Mouse (Mus musculus): ENCODE measurements at regions not wholly inside any gene's neighbourhood (a gene's known extent, or its start where the extent isn't known, plus 50 kb on each side); places are given as distances from the start of the nearest gene placed in this dataset.

- no peaks in the 10 kb centered on the region for H3K9me3 ChIP-seq
- no peak overlapping the region for H3K9ac ChIP-seq (replicated peaks)
- H3K27me3 ChIP-seq, result no peaks in the 10 kb centered on the region
- peaks cover 7% of the 10 kb centered on the region for H3K4me1 ChIP-seq (replicated peaks)
- H3K36me3 ChIP-seq, result no peaks in the 10 kb centered on the region
- no peak overlapping the region for H3K4me2 ChIP-seq (replicated peaks)
- H3K27ac ChIP-seq, result no peak overlapping the region
- no peak for ATAC-seq
- H3K4me3 ChIP-seq (replicated peaks), result no peak overlapping the region
Measured at GRCm38 (mm10) chr16:74648384-74648783, 236.8 kb upstream of the Robo2 start.

- Histone ChIP-seq H3K36me3 (no peaks in the 10 kb centered on the region), H3K9me3 (no peaks in the 10 kb centered on the region), H3K27ac (no peak overlapping the region), H3K9ac (replicated peaks) (no peak overlapping the region; the same call in 1 of the 2 replicates), H3K27me3 (no peaks in the 10 kb centered on the region), H3K4me1 (replicated peaks) (peaks cover 7% of the 10 kb centered on the region), H3K4me3 (replicated peaks) (no peak overlapping the region), H3K4me2 (replicated peaks) (no peak overlapping the region)
- ATAC-seq, result peak; percentile 68
- 15% methylated on average over 10 of the region's 10 CpGs for WGBS
Measured at GRCm38 (mm10) chr16:74644750-74645366, 233.2 kb upstream of the Robo2 start.

DNA sequence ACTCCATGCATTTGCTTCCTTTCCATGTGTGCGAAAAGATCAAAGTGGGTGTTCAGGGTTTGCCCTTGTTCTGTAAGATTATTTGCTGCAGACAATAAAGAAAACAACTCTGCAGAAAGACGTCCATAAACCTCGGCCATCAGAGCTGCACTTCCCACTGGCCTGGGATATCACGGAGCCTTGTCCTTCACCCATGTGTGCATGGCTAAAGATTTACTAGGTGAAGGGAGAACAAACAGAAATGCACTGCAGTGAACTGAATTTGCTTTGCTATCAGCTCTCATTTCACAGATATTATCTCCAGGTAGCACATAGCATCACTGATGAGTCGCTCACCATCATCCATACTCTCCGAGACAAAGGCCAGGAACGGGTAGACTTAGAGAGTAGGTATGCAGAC, 228.2 kb upstream of the Robo2 start:
- Histone ChIP-seq H3K4me3 (replicated peaks) (no peak overlapping the region), H3K9me3 (no peaks in the 10 kb centered on the region), H3K4me1 (replicated peaks) (peaks cover 3% of the 10 kb centered on the region; the same call in 1 of the 2 replicates), H3K4me2 (replicated peaks) (no peak overlapping the region), H3K36me3 (no peaks in the 10 kb centered on the region), H3K27me3 (no peaks in the 10 kb centered on the region), H3K9ac (replicated peaks) (no peak overlapping the region), H3K27ac (no peak overlapping the region)
- 85% methylated on average over 7 of the region's 7 CpGs for WGBS
- ATAC-seq, result no peak

GRCm38 (mm10) chr16:74637638-74638037, 226.0 kb upstream of the Robo2 start:
- Histone ChIP-seq H3K27ac (no peak overlapping the region), H3K9ac (replicated peaks) (no peak overlapping the region), H3K9me3 (no peaks in the 10 kb centered on the region), H3K4me2 (replicated peaks) (no peak overlapping the region), H3K27me3 (no peaks in the 10 kb centered on the region), H3K4me3 (replicated peaks) (no peak overlapping the region), H3K4me1 (replicated peaks) (no peaks in the 10 kb centered on the region), H3K36me3 (no peaks in the 10 kb centered on the region)
- WGBS, result 42% methylated on average over 5 of the region's 5 CpGs
- ATAC-seq, result no peak

- Histone ChIP-seq H3K4me2 (replicated peaks) (no peak overlapping the region), H3K9me3 (no peaks in the 10 kb centered on the region), H3K36me3 (no peaks in the 10 kb centered on the region), H3K4me1 (replicated peaks) (0 out of 2 replicates have a peak, but pooled peaks cover 2% of the 10 kb centered on the region), H3K9ac (replicated peaks) (no peak overlapping the region), H3K27ac (no peak overlapping the region), H3K4me3 (replicated peaks) (no peak overlapping the region), H3K27me3 (no peaks in the 10 kb centered on the region)
- no peak for ATAC-seq
- WGBS, result 83% methylated on average over 2 of the region's 2 CpGs
Measured at GRCm38 (mm10) chr16:74625783-74626182, 214.2 kb upstream of the Robo2 start.

DNA sequence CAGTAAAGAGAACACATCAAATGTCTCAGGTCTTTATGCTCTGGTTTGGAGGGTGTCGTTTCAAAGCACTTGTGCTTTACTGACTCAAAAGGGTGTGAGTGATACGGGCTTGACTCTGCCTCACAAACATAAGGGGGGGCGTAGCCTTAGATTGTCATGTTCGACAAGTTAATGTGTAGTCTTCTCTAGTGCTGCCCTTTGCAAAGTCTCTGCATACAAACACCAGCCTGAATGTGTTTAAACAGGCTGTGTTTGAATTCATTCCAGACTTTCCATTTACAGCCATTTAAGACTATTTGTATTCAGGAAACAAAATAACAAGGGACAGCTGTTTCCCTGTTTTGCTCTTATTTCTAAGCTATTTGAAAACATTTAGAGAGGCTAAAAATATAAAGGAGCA, 200.4 kb upstream of the Robo2 start:
- H3K27me3 ChIP-seq, result no peaks in the 10 kb centered on the region
- WGBS, result 61% methylated on average over 4 of the region's 4 CpGs
- no peak overlapping the region for H3K4me2 ChIP-seq (replicated peaks)
- no peaks in the 10 kb centered on the region for H3K36me3 ChIP-seq
- no peak overlapping the region for H3K9ac ChIP-seq (replicated peaks)
- H3K4me3 ChIP-seq (replicated peaks), result no peak overlapping the region
- H3K27ac ChIP-seq, result no peak overlapping the region
- H3K9me3 ChIP-seq, result no peaks in the 10 kb centered on the region
- no peaks in the 10 kb centered on the region for H3K4me1 ChIP-seq (replicated peaks)
- ATAC-seq, result no peak

GRCm38 (mm10) chr16:74609564-74609963, 197.9 kb upstream of the Robo2 start:
- Histone ChIP-seq H3K4me2 (replicated peaks) (no peak overlapping the region), H3K4me1 (replicated peaks) (no peaks in the 10 kb centered on the region), H3K27me3 (no peaks in the 10 kb centered on the region), H3K27ac (no peak overlapping the region), H3K9ac (replicated peaks) (no peak overlapping the region), H3K4me3 (replicated peaks) (no peak overlapping the region), H3K9me3 (no peaks in the 10 kb centered on the region), H3K36me3 (no peaks in the 10 kb centered on the region)
- 82% methylated on average over 4 of the region's 4 CpGs for WGBS
- no peak for ATAC-seq

GRCm38 (mm10) chr16:74598361-74598760, 186.7 kb upstream of the Robo2 start:
- Histone ChIP-seq H3K9me3 (no peaks in the 10 kb centered on the region), H3K4me1 (replicated peaks) (no peaks in the 10 kb centered on the region), H3K4me3 (replicated peaks) (no peak overlapping the region), H3K4me2 (replicated peaks) (no peak overlapping the region), H3K36me3 (no peaks in the 10 kb centered on the region), H3K27me3 (no peaks in the 10 kb centered on the region), H3K27ac (no peak overlapping the region), H3K9ac (replicated peaks) (no peak overlapping the region)
- ATAC-seq, result no peak
- WGBS, result 90% methylated on average over 1 of the region's 1 CpGs

- H3K4me3 ChIP-seq (replicated peaks), result no peak overlapping the region
- H3K4me1 ChIP-seq (replicated peaks), result no peaks in the 10 kb centered on the region
- no peak for ATAC-seq
- no peak overlapping the region for H3K4me2 ChIP-seq (replicated peaks)
- no peak overlapping the region for H3K9ac ChIP-seq (replicated peaks)
- no peaks in the 10 kb centered on the region for H3K27me3 ChIP-seq
- WGBS, result 85% methylated on average over 4 of the region's 4 CpGs
- H3K36me3 ChIP-seq, result no peaks in the 10 kb centered on the region
- H3K9me3 ChIP-seq, result no peaks in the 10 kb centered on the region
- no peak overlapping the region for H3K27ac ChIP-seq
Measured at GRCm38 (mm10) chr16:74597735-74598340, 186.2 kb upstream of the Robo2 start.

- Histone ChIP-seq H3K9ac (replicated peaks) (no peak overlapping the region), H3K36me3 (no peaks in the 10 kb centered on the region), H3K9me3 (no peaks in the 10 kb centered on the region), H3K27ac (no peak overlapping the region), H3K4me1 (replicated peaks) (no peaks in the 10 kb centered on the region), H3K27me3 (no peaks in the 10 kb centered on the region), H3K4me3 (replicated peaks) (no peak overlapping the region), H3K4me2 (replicated peaks) (no peak overlapping the region)
- WGBS, result 90% methylated on average over 4 of the region's 4 CpGs
- no peak for ATAC-seq
Measured at GRCm38 (mm10) chr16:74591896-74592295, 180.3 kb upstream of the Robo2 start.

- no peak overlapping the region for H3K27ac ChIP-seq
- H3K4me3 ChIP-seq (replicated peaks), result no peak overlapping the region
- no peaks in the 10 kb centered on the region for H3K9me3 ChIP-seq
- no peaks in the 10 kb centered on the region for H3K36me3 ChIP-seq
- no peaks in the 10 kb centered on the region for H3K4me1 ChIP-seq (replicated peaks)
- H3K4me2 ChIP-seq (replicated peaks), result no peak overlapping the region
- H3K27me3 ChIP-seq, result no peaks in the 10 kb centered on the region
- H3K9ac ChIP-seq (replicated peaks), result no peak overlapping the region
- WGBS, result 86% methylated on average over 4 of the region's 4 CpGs
- no peak for ATAC-seq
Measured at GRCm38 (mm10) chr16:74582645-74583423, 171.2 kb upstream of the Robo2 start.

GRCm38 (mm10) chr16:74548374-74548773, 136.7 kb upstream of the Robo2 start:
- Histone ChIP-seq H3K27me3 (no peaks in the 10 kb centered on the region), H3K4me2 (replicated peaks) (no peak overlapping the region), H3K9ac (replicated peaks) (no peak overlapping the region), H3K4me3 (replicated peaks) (no peak overlapping the region), H3K4me1 (replicated peaks) (0 out of 2 replicates have a peak, but pooled peaks cover 3% of the 10 kb centered on the region), H3K27ac (no peak overlapping the region), H3K36me3 (no peaks in the 10 kb centered on the region), H3K9me3 (no peaks in the 10 kb centered on the region)
- WGBS, result 85% methylated on average over 5 of the region's 5 CpGs
- ATAC-seq, result no peak

Data from midbrain, embryonic 13.5 days (tissue).